Mouse (Mus musculus) spleen, adult 2 months (tissue): ENCODE measurements around the gene Cd3eap.

Source experiments
- CTCF ChIP-seq: fragments of 200-500 bp; IDR thresholded peaks from 2 replicates; pipeline ENCODE4 v1.5.1; 2011; ENCODE audit warnings: mild to moderate bottlenecking, inconsistent platforms; ENCODE audit not compliant: insufficient read depth, insufficient read length, insufficient replicate concordance; ENCODE audit errors: extremely low read depth
- POLR2A ChIP-seq: fragments of 200-500 bp; IDR thresholded peaks from 2 replicates; pipeline ENCODE4 v1.6.1; 2011; ENCODE audit warnings: low read depth, low read length, inconsistent platforms

GRCm38 (mm10) chr7:19328425-19328824, 30.9 kb downstream of the Cd3eap start:
- TF ChIP-seq CTCF (no peak), POLR2A (no peak)
